Mouse (Mus musculus): Measurements from ENCODE around the gene Hoxc5.

GRCm38 (mm10) chr15:102956906-102957305 is 10.3 kb upstream of the Hoxc5 start:
- TF ChIP-seq CTCF (IDR thresholded peaks at IDR 0.05; ENCODE audit: borderline replicate concordance, insufficient read depth, low read length) (no peak), POLR2A (IDR thresholded peaks at IDR 0.05; ENCODE audit: low read depth, low read length) (no peak)
